Mouse (Mus musculus) midbrain, postnatal 0 days (tissue): ENCODE measurements around the gene Olfr705. TPM values are rescaled to one million over a fixed set of nuclear protein-coding genes. Genes with fewer than 3 reads are reported as not detected.

Experiments used
- ATAC-seq: fragments of 200-750 bp; cut with Nextera tagmentation; 2 replicates; pipeline ENCODE4 v1.8.0; 2017; ENCODE audit warnings: moderate number of reproducible peaks, mild to moderate bottlenecking, moderate TSS enrichment, moderate library complexity; ENCODE audit not compliant: low FRiP score
- DNase-seq: peaks from one replicate; pipeline ENCODE4 v3.0.0-alpha.2; 2015; ENCODE audit warnings: low spot score
- H3K27ac ChIP-seq: fragments of 300-500 bp; sonication (generic); 2 replicates; pipeline ENCODE4 v1.5.1; 2014; ENCODE audit warnings: low read depth, mild to moderate bottlenecking, low read length, mixed read lengths
- H3K27me3 ChIP-seq: fragments of 300-500 bp; sonication (generic); 2 replicates; pipeline ENCODE4 v1.6.1; 2014; ENCODE audit warnings: low read length, control low read depth, mixed read lengths; ENCODE audit not compliant: insufficient read depth
- H3K36me3 ChIP-seq: fragments of 300-500 bp; sonication (generic); 2 replicates; pipeline ENCODE4 v1.6.1; 2014; ENCODE audit warnings: low read length, control low read depth, mixed read lengths; ENCODE audit not compliant: insufficient read depth
- H3K4me1 ChIP-seq: fragments of 300-500 bp; sonication (generic); 2 replicates; pipeline ENCODE4 v1.6.1; 2014; ENCODE audit warnings: mild to moderate bottlenecking, control low read depth, antibody characterized with exemption, low read length, mixed read lengths; ENCODE audit not compliant: insufficient read depth
- H3K4me2 ChIP-seq: fragments of 300-500 bp; sonication (generic); 2 replicates; pipeline ENCODE4 v1.6.1; 2014; ENCODE audit warnings: low read depth, mild to moderate bottlenecking, low read length, mixed read lengths; ENCODE audit not compliant: poor library complexity, severe bottlenecking
- H3K4me3 ChIP-seq: fragments of 300-500 bp; sonication (generic); 2 replicates; pipeline ENCODE4 v1.5.1; 2014; ENCODE audit warnings: low read depth, mild to moderate bottlenecking, low read length, moderate library complexity
- H3K9ac ChIP-seq: fragments of 300-500 bp; sonication (generic); replicated peaks from 2 replicates; pipeline ENCODE4 v1.6.1; 2014; ENCODE audit warnings: mild to moderate bottlenecking, low read length, moderate library complexity, mixed read lengths; ENCODE audit not compliant: poor library complexity, severe bottlenecking
- H3K9me3 ChIP-seq: fragments of 300-500 bp; sonication (generic); 2 replicates; pipeline ENCODE4 v1.6.1; 2016; ENCODE audit warnings: low read length, control low read depth
- CTCF ChIP-seq: IDR thresholded peaks from 2 replicates; pipeline ENCODE4 v1.5.1; 2016; ENCODE audit warnings: antibody characterized with exemption, mild to moderate bottlenecking
- WGBS: fragments of 180-500 bp; shearing (Covaris S2); extraction: QIAGEN DNeasy Blood & Tissue Kit; methylation state at CpG from one replicate; pipeline ENCODE4 v1.1.7; 2014; 5-methylcytosine and 5-hydroxymethylcytosine counted together
- polyA plus RNA-seq: library from polyadenylated mRNA; unstranded; fragments of >200 nt; fragmentation: Nextera tagmentation; extraction: Ambion mirVana; gene quantifications from 2 replicates; pipeline ENCODE4 v1.2.1, GENCODE M21; 2015
- total RNA-seq: library from RNA; depleted of rRNA; stranded (reverse); fragments of >200 nt; gene quantifications from 2 replicates; pipeline ENCODE4 v1.2.3, GENCODE M21; 2014; rRNA removed

The Olfr705 gene
- total and polyA plus RNA-seq, 2 experiments from 2014 or later = not detected

- WGBS = 62% methylated on average over 2 of the region's 2 CpGs
- no peak within 1 kb of the TSS for H3K4me2 ChIP-seq
- ATAC-seq (no peak), DNase-seq (no peak)
- no peak within 1 kb of the TSS for H3K9ac ChIP-seq
- H3K9me3 ChIP-seq = no peaks in the 10 kb centered on the region
- H3K27ac ChIP-seq = no peak within 1 kb of the TSS
- H3K4me1 ChIP-seq = no peaks in the 10 kb centered on the region
- H3K4me3 ChIP-seq = no peak within 1 kb of the TSS
- no peaks in the 10 kb centered on the region for H3K27me3 ChIP-seq
- no peak for TF ChIP-seq CTCF
- no peaks in the 10 kb centered on the region for H3K36me3 ChIP-seq
Observed at GRCm38 (mm10) chr7:106843060-106843459, 33.6 kb downstream of the Olfr705 start, which contains the start of gene Olfr703. TSS of gene Olfr703 (plus strand) at chr7:106843360.

DNA sequence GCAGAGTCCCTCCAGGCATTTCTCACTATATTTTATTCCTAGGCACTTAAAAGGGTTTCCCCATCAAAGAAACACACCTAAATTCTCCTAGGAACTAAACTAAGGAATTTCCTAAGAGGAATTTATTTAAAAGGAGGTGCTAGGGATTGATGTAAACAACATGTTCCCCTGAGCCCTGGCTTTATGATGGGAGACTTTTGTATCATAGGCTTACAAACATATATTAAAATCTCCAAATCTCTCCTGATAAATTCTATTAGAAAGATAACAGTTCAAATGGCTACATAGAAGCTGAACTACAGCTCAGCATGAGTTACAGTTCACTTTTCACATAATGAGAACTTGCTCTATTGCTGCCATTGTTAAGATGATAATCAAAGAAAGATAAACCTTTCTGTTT, 42.9 kb downstream of the Olfr705 start, which contains the start of gene Olfr702:
TSS of gene Olfr702 (minus strand) at position 101 of the 400 bp plus-strand sequence.
- Histone ChIP-seq H3K36me3 (no peaks in the 10 kb centered on the region), H3K27me3 (no peaks in the 10 kb centered on the region), H3K27ac (no peak within 1 kb of the TSS), H3K9me3 (no peaks in the 10 kb centered on the region), H3K4me1 (no peaks in the 10 kb centered on the region), H3K4me2 (no peak within 1 kb of the TSS), H3K9ac (no peak within 1 kb of the TSS), H3K4me3 (no peak within 1 kb of the TSS)
- DNase-seq (no peak), ATAC-seq (no peak)
- no peak for TF ChIP-seq CTCF

Other genes with a start within 250 kb of the Olfr705 start
- gene Olfr693, start 196.3 kb downstream of the Olfr705 start, total RNA-seq = not detected in 2 replicates
- not detected in 2 replicates for gene Olfr693, start 196.3 kb downstream of the Olfr705 start, polyA plus RNA-seq
- not detected in 2 replicates for gene Olfr694, start 185.1 kb downstream of the Olfr705 start, total RNA-seq
- not detected in 2 replicates for gene Olfr694, start 185.1 kb downstream of the Olfr705 start, polyA plus RNA-seq
- not detected in 2 replicates for gene Olfr695, start 160.5 kb downstream of the Olfr705 start, total RNA-seq
- not detected in 2 replicates for gene Olfr695, start 160.5 kb downstream of the Olfr705 start, polyA plus RNA-seq
- 0.22 TPM in 1 of 2 replicates, not detected in the other for gene Olfr697, start 134.4 kb downstream of the Olfr705 start, total RNA-seq
- not detected in 2 replicates for gene Olfr697, start 134.4 kb downstream of the Olfr705 start, polyA plus RNA-seq
- gene Olfr698, start 121.5 kb downstream of the Olfr705 start, total RNA-seq = not detected in 2 replicates
- not detected in 2 replicates for gene Olfr698, start 121.5 kb downstream of the Olfr705 start, polyA plus RNA-seq
- not detected in 2 replicates for gene Olfr699, start 83.7 kb downstream of the Olfr705 start, total RNA-seq
- not detected in 2 replicates for gene Olfr699, start 83.7 kb downstream of the Olfr705 start, polyA plus RNA-seq
- gene Olfr700, start 68.1 kb downstream of the Olfr705 start, total RNA-seq = not detected in 2 replicates
- gene Olfr700, start 68.1 kb downstream of the Olfr705 start, polyA plus RNA-seq = not detected in 2 replicates
- gene Olfr701, start 62.8 kb downstream of the Olfr705 start, total RNA-seq = not detected in 2 replicates
- gene Olfr701, start 62.8 kb downstream of the Olfr705 start, polyA plus RNA-seq = not detected in 2 replicates
- gene Olfr702, start 43.0 kb downstream of the Olfr705 start, total RNA-seq = not detected in 2 replicates
- not detected in 2 replicates for gene Olfr702, start 43.0 kb downstream of the Olfr705 start, polyA plus RNA-seq
- gene Olfr703, start 33.5 kb downstream of the Olfr705 start, total RNA-seq = not detected in 2 replicates
- gene Olfr703, start 33.5 kb downstream of the Olfr705 start, polyA plus RNA-seq = not detected in 2 replicates
- not detected in 2 replicates for gene Olfr704, start 13.7 kb downstream of the Olfr705 start, total RNA-seq
- gene Olfr704, start 13.7 kb downstream of the Olfr705 start, polyA plus RNA-seq = not detected in 2 replicates
- gene Olfr706, start 11.3 kb upstream of the Olfr705 start, total RNA-seq = not detected in 2 replicates
- gene Olfr706, start 11.3 kb upstream of the Olfr705 start, polyA plus RNA-seq = not detected in 2 replicates
- gene Olfr707, start 24.4 kb upstream of the Olfr705 start, total RNA-seq = not detected in 2 replicates
- not detected in 2 replicates for gene Olfr707, start 24.4 kb upstream of the Olfr705 start, polyA plus RNA-seq
- gene Olfr1532-ps1, start 31.1 kb upstream of the Olfr705 start, total RNA-seq = not detected in 2 replicates
- not detected in 2 replicates for gene Olfr1532-ps1, start 31.1 kb upstream of the Olfr705 start, polyA plus RNA-seq
- not detected in 2 replicates for gene Olfr709-ps1, start 55.3 kb upstream of the Olfr705 start, total RNA-seq
- gene Olfr709-ps1, start 55.3 kb upstream of the Olfr705 start, polyA plus RNA-seq = not detected in 2 replicates
- gene Olfr710, start 71.4 kb upstream of the Olfr705 start, total RNA-seq = not detected in 2 replicates
- gene Olfr710, start 71.4 kb upstream of the Olfr705 start, polyA plus RNA-seq = not detected in 2 replicates
- gene Olfr6, start 87.0 kb upstream of the Olfr705 start, total RNA-seq = not detected in 2 replicates
- not detected in 2 replicates for gene Olfr6, start 87.0 kb upstream of the Olfr705 start, polyA plus RNA-seq
- gene Olfr711, start 98.6 kb upstream of the Olfr705 start, total RNA-seq = not detected in 2 replicates
- gene Olfr711, start 98.6 kb upstream of the Olfr705 start, polyA plus RNA-seq = not detected in 2 replicates
- gene Olfr2, start 129.2 kb upstream of the Olfr705 start, total RNA-seq = not detected in 2 replicates
- not detected in 2 replicates for gene Olfr2, start 129.2 kb upstream of the Olfr705 start, polyA plus RNA-seq
- gene Olfr713, start 154.3 kb upstream of the Olfr705 start, total RNA-seq = not detected in 2 replicates
- not detected in 2 replicates for gene Olfr713, start 154.3 kb upstream of the Olfr705 start, polyA plus RNA-seq
- not detected in 2 replicates for gene Olfr714, start 194.1 kb upstream of the Olfr705 start, total RNA-seq
- gene Olfr714, start 194.1 kb upstream of the Olfr705 start, polyA plus RNA-seq = not detected in 2 replicates
- not detected in 2 replicates for gene Olfr17, start 216.3 kb upstream of the Olfr705 start, total RNA-seq
- gene Olfr17, start 216.3 kb upstream of the Olfr705 start, polyA plus RNA-seq = not detected in 2 replicates
- gene Olfr715b, start 233.5 kb upstream of the Olfr705 start, total RNA-seq = not detected in 2 replicates
- gene Olfr715b, start 233.5 kb upstream of the Olfr705 start, polyA plus RNA-seq = not detected in 2 replicates